Comparison of ENCODE assay signal across 21 mouse cellular contexts in genomic region chr4:109860256-109860655, GRCm38 (mm10).
A peak's percentile ranks its signal among the peaks of the same experiment; 100 is the strongest.
DNase-seq lines count a peak whose midpoint lies in the region; ATAC-seq and TF ChIP-seq lines count a peak whose summit lies in the region.
"Had no signal": no experiment of that assay in that cellular context is flagged by ENCODE, and none has a peak within 500 bp of the region (broad histone marks: within the 10 kb centered on the region; RNA-seq: fewer than 3 reads in every experiment).

No protein-coding gene starts in this region.

- H3K27me3 ChIP-seq in forebrain, embryonic 12.5 days = peaks cover 14% of the 10 kb centered on the region
- no peaks in the 10 kb centered on the region for H3K27me3 ChIP-seq in forebrain, embryonic 15.5 days
- no peaks in the 10 kb centered on the region for H3K27me3 ChIP-seq in heart, embryonic 10.5 days (ENCODE audit: insufficient read depth, poor library complexity, severe bottlenecking)
- H3K27me3 ChIP-seq in heart, adult 2 months (ENCODE audit: control insufficient read depth, insufficient read depth, low read length) = no peaks in the 10 kb centered on the region
- H3K27me3 ChIP-seq: embryonic facial prominence, embryonic 15.5 days; hindbrain, embryonic 12.5 days; limb, embryonic 15.5 days had no signal

- H3K9me3 ChIP-seq in forebrain, embryonic 12.5 days = no peaks in the 10 kb centered on the region
- no peaks in the 10 kb centered on the region for H3K9me3 ChIP-seq in forebrain, embryonic 15.5 days
- no peaks in the 10 kb centered on the region for H3K9me3 ChIP-seq in heart, embryonic 10.5 days
- H3K9me3 ChIP-seq: embryonic facial prominence, embryonic 15.5 days; hindbrain, embryonic 12.5 days; limb, embryonic 15.5 days had no signal

- intact Hi-C loops in heart, adult 2 months (cut with DNase I) = no loop called here
- intact Hi-C loops in left cerebral cortex, postnatal 4 days (cut with DNase I) = no loop called here

- no peak for DNase-seq in heart, embryonic 10.5 days (ENCODE audit: low spot score)
- DNase-seq in heart, adult 2 months = no peak
- DNase-seq in 416B (ENCODE audit: low read depth) = peak; percentile 13
- peak; percentile 45 for DNase-seq in brain, embryonic 14.5 days (ENCODE audit: low read depth)
- no peak for DNase-seq in left cerebral cortex, postnatal 4 days
- DNase-seq in layer of hippocampus, adult 8-10 months (ENCODE audit: low spot score in 2 of 2) = no peak
- DNase-seq: B cell, adult 2 months; cerebellum, adult 11-12 months; gastrocnemius, postnatal 25 days; kidney, adult 9 months; kidney, postnatal 4 days; lung, postnatal 10 days; right cerebral cortex, adult 18-20 months; spleen, adult 18-20 months; thymus, adult 18-20 months had no signal

- 0 out of 2 replicates have a peak, but pooled peaks have one; percentile 18 for ATAC-seq in forebrain, embryonic 12.5 days (ENCODE audit: low FRiP score)
- no peak for ATAC-seq in forebrain, embryonic 15.5 days (replicated peaks)
- ATAC-seq: inflammation-experienced regulatory T-cells, adult 6 months had no signal

- H3K79me2 ChIP-seq in heart, adult 2 months (replicated peaks; ENCODE audit: control insufficient read depth, insufficient read depth, low read length) = no peaks in the 10 kb centered on the region

- no peak for TF ChIP-seq EP300 in heart, adult 2 months (IDR thresholded peaks at IDR 0.05; ENCODE audit: insufficient read depth, low read depth, low read length)

- no peak for TF ChIP-seq POLR2A in heart, adult 2 months (IDR thresholded peaks at IDR 0.05; ENCODE audit: insufficient read depth, low read depth, low read length)
- TF ChIP-seq POLR2A in brain, embryonic 14.5 days (IDR thresholded peaks at IDR 0.05; ENCODE audit: borderline replicate concordance, extremely low read depth, insufficient read depth, insufficient read length, poor library complexity, severe bottlenecking) = no peak

- 15% methylated on average over 2 of the region's 2 CpGs for WGBS in forebrain, embryonic 12.5 days
- 31% methylated on average over 2 of the region's 2 CpGs for WGBS in forebrain, embryonic 15.5 days
- 40% methylated on average over 2 of the region's 2 CpGs for WGBS in heart, embryonic 10.5 days
- WGBS in heart, adult 2 months = 48% methylated on average over 2 of the region's 2 CpGs

- H3K27ac ChIP-seq in forebrain, embryonic 12.5 days = no peak overlapping the region
- H3K27ac ChIP-seq in forebrain, embryonic 15.5 days (replicated peaks) = no peak overlapping the region
- H3K27ac ChIP-seq in heart, embryonic 10.5 days = peak overlapping the region; percentile 56; the same call in 1 of the 2 replicates
- no peak overlapping the region for H3K27ac ChIP-seq in heart, adult 2 months
- H3K27ac ChIP-seq: embryonic facial prominence, embryonic 15.5 days; hindbrain, embryonic 12.5 days; limb, embryonic 15.5 days had no signal

- no peak overlapping the region for H3K4me3 ChIP-seq in forebrain, embryonic 12.5 days (replicated peaks)
- H3K4me3 ChIP-seq in forebrain, embryonic 15.5 days = no peak overlapping the region
- no peak overlapping the region for H3K4me3 ChIP-seq in heart, embryonic 10.5 days
- H3K4me3 ChIP-seq in heart, adult 2 months = no peak overlapping the region
- H3K4me3 ChIP-seq: embryonic facial prominence, embryonic 15.5 days; hindbrain, embryonic 12.5 days; limb, embryonic 15.5 days had no signal

- H3K4me2 ChIP-seq in forebrain, embryonic 12.5 days = no peak overlapping the region
- no peak overlapping the region for H3K4me2 ChIP-seq in forebrain, embryonic 15.5 days (replicated peaks)
- H3K4me2 ChIP-seq: embryonic facial prominence, embryonic 15.5 days; hindbrain, embryonic 12.5 days; limb, embryonic 15.5 days had no signal

- no peak overlapping the region for H3K9ac ChIP-seq in forebrain, embryonic 12.5 days
- H3K9ac ChIP-seq in forebrain, embryonic 15.5 days (replicated peaks) = no peak overlapping the region
- H3K9ac ChIP-seq in heart, adult 2 months (ENCODE audit: low read depth, low read length) = no peak overlapping the region
- H3K9ac ChIP-seq: embryonic facial prominence, embryonic 15.5 days; hindbrain, embryonic 12.5 days; limb, embryonic 15.5 days had no signal

- peaks cover 28% of the 10 kb centered on the region for H3K4me1 ChIP-seq in forebrain, embryonic 12.5 days
- H3K4me1 ChIP-seq in forebrain, embryonic 15.5 days = peaks cover 26% of the 10 kb centered on the region
- peaks cover 23% of the 10 kb centered on the region for H3K4me1 ChIP-seq in heart, embryonic 10.5 days
- no peaks in the 10 kb centered on the region for H3K4me1 ChIP-seq in heart, adult 2 months (ENCODE audit: control insufficient read depth, insufficient read depth, low read length)
- H3K4me1 ChIP-seq: embryonic facial prominence, embryonic 15.5 days; limb, embryonic 15.5 days had no signal

- no peak for TF ChIP-seq CTCF in heart, adult 2 months (IDR thresholded peaks at IDR 0.05)
- no peak for TF ChIP-seq CTCF in brain, embryonic 14.5 days (IDR thresholded peaks at IDR 0.05; ENCODE audit: borderline replicate concordance, extremely low read depth, insufficient read depth, insufficient read length)

- no peaks in the 10 kb centered on the region; the same call in 1 of the 2 replicates for H3K36me3 ChIP-seq in forebrain, embryonic 12.5 days (replicated peaks)
- no peaks in the 10 kb centered on the region for H3K36me3 ChIP-seq in forebrain, embryonic 15.5 days
- H3K36me3 ChIP-seq in heart, embryonic 10.5 days = 0 out of 2 replicates have a peak, but pooled peaks cover 2% of the 10 kb centered on the region
- peaks cover 3% of the 10 kb centered on the region for H3K36me3 ChIP-seq in heart, adult 2 months (ENCODE audit: control insufficient read depth, insufficient read depth, low read length)
- H3K36me3 ChIP-seq: embryonic facial prominence, embryonic 15.5 days; hindbrain, embryonic 12.5 days; limb, embryonic 15.5 days had no signal

Comparison
In these comparisons a context has a peak if more than half of its experiments do, and no peak if none do; other contexts are left out.
1. DNase-seq: peak in 416B (single experiment) and brain, embryonic 14.5 days (single experiment); none in heart, embryonic 10.5 days (single experiment), heart, adult 2 months (0 of 2), left cerebral cortex, postnatal 4 days (single experiment) and layer of hippocampus, adult 8-10 months (0 of 2).